Mouse (Mus musculus) heart, postnatal 0 days (tissue): ENCODE results near the gene Dbi. TPM values are rescaled to one million over a fixed set of nuclear protein-coding genes. Genes with fewer than 3 reads are reported as not detected.

ENCODE experiments used
- ATAC-seq: fragments of 200-750 bp; cut with Nextera tagmentation; 2 replicates; pipeline ENCODE4 v1.8.0; 2017; ENCODE audit warnings: low read depth, moderate number of reproducible peaks, moderate library complexity; ENCODE audit not compliant: insufficient read depth
- DNase-seq: peaks from one replicate; pipeline ENCODE4 v3.0.0-alpha.2; 2016; ENCODE audit warnings: low spot score
- H3K27ac ChIP-seq: fragments of 300-500 bp; sonication (generic); 2 replicates; pipeline ENCODE4 v1.5.1; 2014; ENCODE audit warnings: low read depth, mild to moderate bottlenecking
- H3K27me3 ChIP-seq: fragments of 300-500 bp; sonication (generic); 2 replicates; pipeline ENCODE4 v1.6.1; 2014; ENCODE audit warnings: low read length, mixed read lengths; ENCODE audit not compliant: control insufficient read depth, insufficient read depth
- H3K36me3 ChIP-seq: fragments of 300-500 bp; sonication (generic); replicated peaks from 2 replicates; pipeline ENCODE4 v1.6.1; 2014; ENCODE audit warnings: low read length, mixed read lengths; ENCODE audit not compliant: control insufficient read depth, insufficient read depth
- H3K4me1 ChIP-seq: fragments of 300-500 bp; sonication (generic); 2 replicates; pipeline ENCODE4 v1.6.1; 2014; ENCODE audit warnings: antibody characterized with exemption; ENCODE audit not compliant: control insufficient read depth, insufficient read depth
- H3K4me2 ChIP-seq: fragments of 300-500 bp; sonication (generic); 2 replicates; pipeline ENCODE4 v1.6.1; 2014; ENCODE audit warnings: low read depth, mild to moderate bottlenecking, low read length, moderate library complexity
- H3K4me3 ChIP-seq: fragments of 300-500 bp; sonication (generic); 2 replicates; pipeline ENCODE4 v1.5.1; 2014; ENCODE audit warnings: low read depth, low read length
- H3K9ac ChIP-seq: fragments of 300-500 bp; sonication (generic); replicated peaks from 2 replicates; pipeline ENCODE4 v1.6.1; 2014; ENCODE audit warnings: low read depth, low read length, mixed read lengths
- H3K9me3 ChIP-seq: fragments of 300-500 bp; sonication (generic); replicated peaks from 2 replicates; pipeline ENCODE4 v1.6.1; 2016; ENCODE audit warnings: low read length; ENCODE audit not compliant: control insufficient read depth
- CTCF ChIP-seq: IDR thresholded peaks from 2 replicates; pipeline ENCODE4 v1.5.1; 2016; ENCODE audit warnings: antibody characterized with exemption, control low read depth, low read depth
- EP300 ChIP-seq: IDR thresholded peaks from 2 replicates; pipeline ENCODE4 v1.6.1; 2016; ENCODE audit warnings: antibody characterized with exemption, low read depth
- WGBS: fragments of 180-500 bp; shearing (Covaris S2); extraction: QIAGEN DNeasy Blood & Tissue Kit; methylation state at CpG from one replicate; pipeline ENCODE4 v1.1.7; 2014; 5-methylcytosine and 5-hydroxymethylcytosine counted together
- polyA plus RNA-seq: library from polyadenylated mRNA; unstranded; fragments of >200 nt; fragmentation: Nextera tagmentation; extraction: Ambion mirVana; gene quantifications from 2 replicates; pipeline ENCODE4 v1.2.1, GENCODE M21; 2015
- total RNA-seq: library from RNA; depleted of rRNA; stranded (reverse); fragments of >200 nt; gene quantifications from 2 replicates; pipeline ENCODE4 v1.2.3, GENCODE M21; 2014; ENCODE audit warnings: low replicate concordance

The Dbi gene
- total and polyA plus RNA-seq, 2 experiments from 2014 or later: 261 to 1,218 TPM

DNA sequence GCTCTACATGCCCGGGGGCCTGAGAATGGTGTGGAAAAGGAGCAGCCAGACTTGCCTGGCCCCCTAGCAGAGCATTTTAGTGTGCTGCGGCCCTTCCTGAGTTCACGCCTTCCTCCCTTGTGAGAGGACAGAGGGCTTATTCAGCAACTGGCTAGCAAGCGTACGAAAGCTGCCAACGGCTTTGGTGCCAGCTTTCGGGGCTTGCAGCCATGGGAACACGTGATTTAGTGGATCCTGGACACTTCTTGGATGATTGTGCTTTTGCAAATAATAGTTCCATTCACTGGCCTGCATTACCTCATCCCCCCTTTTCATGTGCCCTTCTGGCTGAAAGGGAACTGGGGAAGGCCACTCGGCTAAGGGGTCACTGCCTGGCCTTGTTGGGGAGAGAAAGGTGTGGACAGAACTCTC is 5.2 kb downstream of the Dbi start:
- H3K9me3 ChIP-seq: no peaks in the 10 kb centered on the region
- no peak overlapping the region; the same call in 1 of the 2 replicates for H3K9ac ChIP-seq
- 61% methylated on average over 9 of the region's 9 CpGs for WGBS
- H3K36me3 ChIP-seq: peaks cover 65% of the 10 kb centered on the region
- DNase-seq (no peak), ATAC-seq (no peak)
- no peak overlapping the region for H3K4me2 ChIP-seq
- no peak for TF ChIP-seq EP300
- no peak for TF ChIP-seq CTCF
- peak overlapping the region; percentile 69 for H3K27ac ChIP-seq
- no peak overlapping the region for H3K4me3 ChIP-seq
- H3K4me1 ChIP-seq: peaks cover 24% of the 10 kb centered on the region
- H3K27me3 ChIP-seq: no peaks in the 10 kb centered on the region

GRCm38 (mm10) chr1:120112251-120113187 is 8.4 kb downstream of the Dbi start:
- Histone ChIP-seq H3K9me3 (no peaks in the 10 kb centered on the region), H3K36me3 (peaks cover 51% of the 10 kb centered on the region), H3K4me1 (peaks cover 13% of the 10 kb centered on the region; the same call in 1 of the 2 replicates), H3K4me3 (no peak overlapping the region), H3K4me2 (no peak overlapping the region), H3K9ac (no peak overlapping the region), H3K27ac (no peak overlapping the region), H3K27me3 (no peaks in the 10 kb centered on the region)
- ATAC-seq: no peak
- no peak for TF ChIP-seq CTCF
- no peak for DNase-seq
- WGBS: 76% methylated on average over 12 of the region's 12 CpGs

- TF ChIP-seq CTCF: no peak
- H3K4me2 ChIP-seq: no peak overlapping the region
- no peak for DNase-seq
- WGBS: 91% methylated on average over 8 of the region's 8 CpGs
- H3K36me3 ChIP-seq: peaks cover 49% of the 10 kb centered on the region
- ATAC-seq: no peak
- H3K9me3 ChIP-seq: no peaks in the 10 kb centered on the region
- no peak overlapping the region for H3K4me3 ChIP-seq
- H3K27me3 ChIP-seq: no peaks in the 10 kb centered on the region
- no peak overlapping the region for H3K9ac ChIP-seq
- H3K4me1 ChIP-seq: peaks cover 13% of the 10 kb centered on the region; the same call in 1 of the 2 replicates
- no peak overlapping the region for H3K27ac ChIP-seq
Observed at GRCm38 (mm10) chr1:120111766-120112165, 9.1 kb downstream of the Dbi start.

GRCm38 (mm10) chr1:120109741-120110432 is 11.0 kb downstream of the Dbi start:
- Histone ChIP-seq H3K27me3 (no peaks in the 10 kb centered on the region), H3K9ac (no peak overlapping the region), H3K4me1 (no peaks in the 10 kb centered on the region), H3K9me3 (no peaks in the 10 kb centered on the region), H3K27ac (no peak overlapping the region), H3K4me3 (no peak overlapping the region), H3K4me2 (no peak overlapping the region), H3K36me3 (peaks cover 33% of the 10 kb centered on the region)
- 84% methylated on average over 19 of the region's 19 CpGs for WGBS
- TF ChIP-seq EP300 (no peak), CTCF (no peak)
- ATAC-seq (no peak), DNase-seq (no peak)

- no peak overlapping the region for H3K4me2 ChIP-seq
- ATAC-seq (no peak), DNase-seq (no peak)
- H3K36me3 ChIP-seq: no peaks in the 10 kb centered on the region
- TF ChIP-seq CTCF (peak; percentile 9), EP300 (no peak)
- no peak overlapping the region for H3K4me3 ChIP-seq
- no peaks in the 10 kb centered on the region for H3K9me3 ChIP-seq
- 32% methylated on average over 5 of the region's 5 CpGs for WGBS
- H3K27ac ChIP-seq: no peak overlapping the region
- H3K9ac ChIP-seq: no peak overlapping the region
- H3K27me3 ChIP-seq: no peaks in the 10 kb centered on the region
- H3K4me1 ChIP-seq: no peaks in the 10 kb centered on the region
Observed at GRCm38 (mm10) chr1:120105556-120105959, 15.3 kb downstream of the Dbi start.
